Mouse (Mus musculus) small intestine, adult 2 months (tissue): ENCODE measurements around the gene Ccdc93.

Experiments
- CTCF ChIP-seq: fragments of 200-500 bp; IDR thresholded peaks from 2 replicates; pipeline ENCODE4 v1.5.1; 2012; ENCODE audit warnings: low read depth, mild to moderate bottlenecking, control low read depth, inconsistent platforms, low read length, moderate library complexity, mixed read lengths; ENCODE audit not compliant: insufficient replicate concordance, insufficient read length; ENCODE audit errors: extremely low read depth
- POLR2A ChIP-seq: fragments of 200-500 bp; IDR thresholded peaks from 2 replicates; pipeline ENCODE4 v1.6.1; 2012; ENCODE audit warnings: low read depth, mild to moderate bottlenecking, control low read depth, inconsistent platforms, low read length, moderate library complexity

- TF ChIP-seq POLR2A: no peak
- no peak for TF ChIP-seq CTCF
Measured at GRCm38 (mm10) chr1:121508729-121509128, 77.9 kb downstream of the Ccdc93 start.
